Mouse (Mus musculus): ENCODE measurements around the gene Rpgr. TPM values are rescaled to one million over a fixed set of nuclear protein-coding genes. Genes with fewer than 3 reads are reported as not detected.

Gene Rpgr
- polyA plus RNA-seq, 1 experiment from 2014 or later, result 19.0 TPM

DNA sequence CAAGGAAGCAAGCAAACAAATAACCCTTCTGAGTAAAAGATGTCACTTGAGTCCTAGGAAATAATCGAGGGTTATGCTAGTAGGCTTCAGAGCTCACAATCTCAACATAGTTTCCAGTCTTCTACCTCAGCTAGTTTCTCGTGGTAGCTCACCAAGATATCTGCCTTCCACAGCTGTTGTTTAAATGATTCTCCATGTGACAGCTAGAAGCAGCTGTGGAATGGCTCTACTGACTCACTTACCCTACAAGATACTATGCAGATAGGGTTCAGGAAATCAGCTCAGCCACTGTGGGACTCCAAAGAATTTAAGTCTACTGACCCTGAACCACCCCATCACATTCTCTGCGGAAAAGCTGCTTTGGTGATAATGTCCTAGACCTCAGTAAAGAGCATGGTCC lies 64.3 kb downstream of the Rpgr start:
- ATAC-seq (ENCODE audit: low FRiP score, low read depth), result no peak
- H3K4me1 ChIP-seq, result no peaks in the 10 kb centered on the region
- 77% methylated on average over 3 of the region's 3 CpGs for WGBS
- no peak overlapping the region for H3K27ac ChIP-seq
- H3K27me3 ChIP-seq, result no peaks in the 10 kb centered on the region
- no peaks in the 10 kb centered on the region for H3K36me3 ChIP-seq
- no peak overlapping the region for H3K4me3 ChIP-seq
- no peaks in the 10 kb centered on the region for H3K9me3 ChIP-seq
- H3K4me2 ChIP-seq (replicated peaks), result no peak overlapping the region
- H3K9ac ChIP-seq, result no peak overlapping the region

DNA sequence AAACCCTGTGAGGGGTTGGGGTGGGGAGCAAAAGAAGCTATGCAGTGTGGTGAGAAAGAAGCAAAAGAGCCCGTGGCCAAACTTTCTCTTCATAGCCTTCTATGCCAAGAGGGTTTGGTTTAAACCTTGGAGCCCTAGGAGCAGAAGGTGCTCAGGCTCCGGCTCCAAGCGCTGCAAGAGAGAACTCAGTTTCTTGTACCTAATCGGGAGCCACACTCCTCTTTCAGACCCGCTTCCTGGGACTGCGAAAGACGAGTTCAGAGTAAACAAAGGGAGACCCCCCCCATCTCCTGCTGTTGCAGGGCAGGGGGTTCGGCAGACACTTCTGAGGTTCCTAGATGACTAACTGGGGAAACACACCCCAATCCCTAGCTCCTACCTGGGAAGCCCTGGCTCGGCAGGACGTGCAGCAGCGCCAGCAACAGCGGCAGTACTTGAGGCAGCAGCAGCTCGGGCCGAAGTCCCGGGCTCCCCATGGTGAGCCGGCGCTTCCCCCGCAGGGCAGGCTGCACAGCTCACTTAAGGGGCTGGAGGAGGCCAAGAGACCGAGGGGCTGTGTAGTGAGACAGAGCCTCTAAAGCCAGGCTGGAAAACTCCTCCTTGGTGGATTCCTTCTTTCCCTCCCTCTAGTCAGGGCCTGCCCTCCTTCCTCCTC lies 99.5 kb downstream of the Rpgr start, which contains the start of gene Srpx:
Gene Srpx, minus strand, starts transcription at position 645 of the 655 bp plus-strand sequence.
- H3K4me2 ChIP-seq (replicated peaks), result peak within 1 kb of the TSS; percentile 60
- no peak within 1 kb of the TSS; the same call in 1 of the 2 replicates for H3K27ac ChIP-seq
- WGBS, result 17% methylated on average over 19 of the region's 19 CpGs
- H3K36me3 ChIP-seq, result no peaks in the 10 kb centered on the region
- peak within 1 kb of the TSS; percentile 62 for H3K9ac ChIP-seq
- no peaks in the 10 kb centered on the region for H3K9me3 ChIP-seq
- peak; percentile 69; the same call in 1 of the 2 replicates for ATAC-seq (ENCODE audit: low FRiP score, low read depth)
- H3K4me1 ChIP-seq, result peaks cover 3% of the 10 kb centered on the region; the same call in 1 of the 2 replicates
- H3K27me3 ChIP-seq, result no peaks in the 10 kb centered on the region
- H3K4me3 ChIP-seq, result peak within 1 kb of the TSS; percentile 41

DNA sequence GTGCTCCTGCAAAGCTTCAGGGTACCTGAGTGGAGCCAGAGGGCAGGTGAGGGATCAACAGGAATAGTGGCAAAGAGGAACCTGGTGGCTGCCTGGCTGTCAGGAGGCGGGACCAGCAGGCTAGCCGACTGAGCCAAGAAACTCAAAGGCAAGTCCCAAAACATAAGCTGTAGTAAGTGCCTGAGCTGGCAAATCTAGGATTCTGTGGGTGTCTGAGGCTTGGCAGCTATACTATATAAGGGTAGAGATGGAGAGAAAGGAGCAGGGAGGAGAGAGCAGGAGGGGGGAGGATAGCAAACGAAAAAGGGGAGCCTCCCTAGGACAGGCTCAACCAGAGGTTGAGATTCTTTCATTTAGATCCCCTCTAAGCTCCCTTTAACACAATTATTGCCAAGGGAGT lies 100.9 kb downstream of the Rpgr start:
- Histone ChIP-seq H3K9me3 (no peaks in the 10 kb centered on the region), H3K4me1 (peaks cover 3% of the 10 kb centered on the region; the same call in 1 of the 2 replicates), H3K4me3 (no peak overlapping the region), H3K36me3 (no peaks in the 10 kb centered on the region), H3K4me2 (replicated peaks) (0 out of 2 replicates have a peak overlapping the region, but pooled peaks have one; percentile 7), H3K27ac (no peak overlapping the region), H3K27me3 (no peaks in the 10 kb centered on the region), H3K9ac (no peak overlapping the region)
- ATAC-seq (ENCODE audit: low FRiP score, low read depth), result no peak
- 51% methylated on average over 3 of the region's 3 CpGs for WGBS

DNA sequence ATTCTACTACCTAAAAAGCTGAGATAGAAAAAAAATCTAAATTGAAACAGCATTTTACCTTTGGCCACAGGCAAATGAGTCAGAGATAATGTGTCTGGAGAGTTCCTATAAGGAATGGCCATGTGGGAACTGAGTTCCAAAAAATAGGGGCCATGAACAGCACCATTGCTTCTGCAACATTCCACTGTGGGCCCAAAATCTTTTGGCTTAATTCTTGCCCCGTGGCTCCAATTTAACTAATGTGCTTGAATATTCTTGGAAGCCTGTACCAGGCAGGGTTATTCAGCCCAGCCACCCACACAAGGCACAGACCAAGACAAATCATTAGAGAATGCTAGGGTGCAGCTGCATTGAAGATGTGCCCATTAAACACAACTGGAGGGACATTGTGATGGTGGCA lies 106.0 kb downstream of the Rpgr start:
- Histone ChIP-seq H3K4me2 (replicated peaks) (no peak overlapping the region), H3K36me3 (no peaks in the 10 kb centered on the region), H3K27me3 (no peaks in the 10 kb centered on the region), H3K9ac (no peak overlapping the region), H3K27ac (no peak overlapping the region), H3K4me1 (peaks cover 2% of the 10 kb centered on the region; the same call in 1 of the 2 replicates), H3K9me3 (no peaks in the 10 kb centered on the region), H3K4me3 (no peak overlapping the region)
- 64% methylated on average over 1 of the region's 1 CpGs for WGBS
- ATAC-seq (ENCODE audit: low FRiP score, low read depth), result no peak

DNA sequence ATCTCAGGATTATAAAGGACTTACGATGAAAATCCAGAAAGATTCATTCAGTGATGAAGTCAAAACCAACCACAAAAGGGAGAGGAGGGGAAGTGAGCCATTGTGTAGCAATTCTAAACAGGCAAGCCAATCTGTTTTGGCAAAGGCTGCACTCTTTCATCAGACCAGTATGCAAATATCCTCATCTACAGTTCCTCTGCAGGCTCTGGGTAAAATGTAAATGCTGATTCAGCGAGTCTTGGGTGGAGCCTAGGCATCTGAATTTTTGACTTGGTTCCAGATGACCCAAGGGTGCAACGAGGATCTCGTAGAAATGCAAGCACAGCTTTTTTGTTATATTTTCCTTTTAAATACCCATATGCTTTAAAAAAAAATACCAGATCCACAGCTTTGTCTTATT lies 108.2 kb downstream of the Rpgr start:
- 72% methylated on average over 4 of the region's 4 CpGs for WGBS

DNA sequence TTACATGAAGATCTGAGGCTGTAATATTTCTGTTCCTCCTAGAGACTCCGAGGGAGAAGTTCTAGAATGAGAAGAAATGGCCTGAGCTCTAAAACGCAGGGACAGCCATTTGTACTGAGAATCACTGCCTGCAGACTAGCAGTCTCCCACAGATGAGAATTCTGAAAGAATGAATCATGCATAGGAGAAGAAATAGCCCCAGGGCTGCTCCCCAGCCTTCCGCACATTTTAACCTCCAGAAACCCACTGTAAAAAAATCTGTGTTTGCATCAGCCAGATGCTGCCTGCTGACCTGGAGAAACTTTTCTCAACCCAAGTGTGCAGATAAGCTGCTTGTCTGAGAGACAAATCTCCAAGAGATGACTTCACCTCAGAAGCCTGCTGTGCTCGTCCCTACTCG lies 111.2 kb downstream of the Rpgr start:
- H3K36me3 ChIP-seq, result no peaks in the 10 kb centered on the region
- no peak overlapping the region for H3K4me2 ChIP-seq (replicated peaks)
- H3K9ac ChIP-seq, result no peak overlapping the region
- H3K9me3 ChIP-seq, result no peaks in the 10 kb centered on the region
- no peak for ATAC-seq (ENCODE audit: low FRiP score, low read depth)
- H3K27ac ChIP-seq, result no peak overlapping the region
- WGBS, result 60% methylated on average over 5 of the region's 5 CpGs
- H3K27me3 ChIP-seq, result no peaks in the 10 kb centered on the region
- no peak overlapping the region for H3K4me3 ChIP-seq
- H3K4me1 ChIP-seq, result no peaks in the 10 kb centered on the region

More for the DNA sequence above, 108.2 kb downstream of the Rpgr start:
- Histone ChIP-seq H3K4me3 (no peak overlapping the region), H3K4me2 (replicated peaks) (no peak overlapping the region), H3K9ac (no peak overlapping the region), H3K4me1 (no peaks in the 10 kb centered on the region), H3K27ac (no peak overlapping the region), H3K9me3 (no peaks in the 10 kb centered on the region), H3K27me3 (no peaks in the 10 kb centered on the region), H3K36me3 (no peaks in the 10 kb centered on the region)
- ATAC-seq (ENCODE audit: low FRiP score, low read depth), result no peak

DNA sequence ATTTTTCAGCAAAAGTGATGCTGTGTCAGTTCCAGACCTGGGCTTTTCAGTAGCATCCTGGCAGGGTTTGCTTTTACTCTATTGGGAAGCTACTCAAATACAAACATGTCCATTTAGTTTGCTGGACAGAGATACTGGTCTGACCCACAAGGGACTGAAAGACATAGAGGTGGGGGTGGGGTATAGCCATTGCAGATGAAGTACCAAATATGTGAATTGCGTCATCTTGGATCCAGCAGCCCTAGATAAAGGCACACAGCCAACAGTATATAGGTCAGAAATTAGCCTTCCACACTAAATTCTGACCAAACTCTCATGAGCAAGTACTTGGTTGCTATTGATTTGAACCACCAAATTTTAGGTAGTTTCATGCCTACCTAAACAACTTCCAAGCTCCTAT lies 114.0 kb downstream of the Rpgr start:
- Histone ChIP-seq H3K36me3 (no peaks in the 10 kb centered on the region), H3K4me2 (replicated peaks) (no peak overlapping the region), H3K9me3 (no peaks in the 10 kb centered on the region), H3K4me1 (no peaks in the 10 kb centered on the region), H3K27me3 (no peaks in the 10 kb centered on the region), H3K27ac (no peak overlapping the region), H3K4me3 (no peak overlapping the region), H3K9ac (no peak overlapping the region)
- ATAC-seq (ENCODE audit: low FRiP score, low read depth), result no peak
- 95% methylated on average over 1 of the region's 1 CpGs for WGBS

DNA sequence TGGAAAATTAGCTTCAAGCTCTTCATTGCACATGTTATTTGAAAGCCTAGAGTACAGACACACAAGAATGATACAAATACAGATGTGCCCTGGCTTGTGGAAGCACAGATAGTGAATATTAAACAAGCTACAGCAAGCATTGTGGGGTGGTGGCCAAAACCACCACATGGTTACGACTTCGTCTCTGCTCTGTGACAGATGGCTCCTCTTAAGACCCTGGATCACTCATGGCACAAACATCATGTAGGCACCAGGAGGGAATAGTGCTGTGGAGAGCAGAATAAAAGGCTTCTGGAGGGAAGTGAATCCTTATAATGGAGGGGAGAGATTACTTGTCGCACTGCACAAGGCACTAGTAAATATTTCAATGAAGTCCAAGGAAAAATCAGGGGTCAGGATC lies 120.9 kb downstream of the Rpgr start:
- H3K9ac ChIP-seq, result no peak overlapping the region
- no peak for ATAC-seq (ENCODE audit: low FRiP score, low read depth)
- no peaks in the 10 kb centered on the region for H3K4me1 ChIP-seq
- H3K4me3 ChIP-seq, result no peak overlapping the region
- no peaks in the 10 kb centered on the region for H3K27me3 ChIP-seq
- H3K9me3 ChIP-seq, result no peaks in the 10 kb centered on the region
- H3K36me3 ChIP-seq, result no peaks in the 10 kb centered on the region
- H3K27ac ChIP-seq, result no peak overlapping the region
- no peak overlapping the region for H3K4me2 ChIP-seq (replicated peaks)
- 64% methylated on average over 3 of the region's 3 CpGs for WGBS

DNA sequence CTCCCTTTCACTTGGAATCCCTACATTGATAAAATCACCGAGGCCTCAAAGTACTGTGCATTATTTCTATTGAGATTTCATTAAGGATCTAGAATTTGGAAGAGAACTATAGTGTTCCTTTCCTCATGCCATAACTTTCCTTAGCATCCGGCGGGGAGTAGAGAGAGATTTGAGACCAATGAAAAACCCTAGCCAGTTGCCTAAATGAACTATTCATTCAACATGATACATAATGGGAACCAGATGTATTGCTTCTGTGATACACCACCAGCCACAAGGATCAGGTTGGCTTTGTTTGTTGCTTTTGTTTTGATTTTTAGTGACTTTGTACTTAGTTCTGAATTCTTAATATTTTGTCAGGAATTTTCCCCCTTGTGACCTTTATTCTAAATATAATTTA lies 136.3 kb downstream of the Rpgr start:
- Histone ChIP-seq H3K27ac (no peak overlapping the region), H3K9me3 (no peaks in the 10 kb centered on the region), H3K9ac (no peak overlapping the region), H3K4me3 (no peak overlapping the region), H3K36me3 (no peaks in the 10 kb centered on the region), H3K4me1 (no peaks in the 10 kb centered on the region), H3K27me3 (no peaks in the 10 kb centered on the region), H3K4me2 (replicated peaks) (no peak overlapping the region)
- no peak for ATAC-seq (ENCODE audit: low FRiP score, low read depth)
- 45% methylated on average over 3 of the region's 3 CpGs for whole genome bisulfite sequencing

DNA sequence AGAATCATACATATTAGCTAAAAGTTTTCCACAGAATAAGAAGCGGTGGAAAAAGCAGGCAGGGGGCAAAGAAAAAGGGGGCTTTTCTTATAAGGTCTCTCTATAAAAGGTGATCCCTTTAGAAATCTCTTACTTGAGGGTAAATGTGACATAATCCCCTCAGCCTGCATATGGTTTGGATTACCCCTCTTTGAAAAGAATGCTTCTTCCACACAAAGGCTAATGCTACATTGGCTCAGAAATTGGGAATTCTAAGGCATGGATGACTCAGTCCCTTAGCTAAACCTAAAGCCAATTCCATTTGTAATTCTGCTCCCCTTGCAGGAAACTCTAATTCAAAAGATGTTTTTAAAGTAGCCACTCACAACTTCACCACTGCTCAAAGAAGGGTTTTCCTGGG lies 136.7 kb downstream of the Rpgr start:
- Histone ChIP-seq H3K9me3 (no peaks in the 10 kb centered on the region), H3K27me3 (no peaks in the 10 kb centered on the region), H3K4me2 (replicated peaks) (no peak overlapping the region), H3K4me1 (no peaks in the 10 kb centered on the region), H3K9ac (no peak overlapping the region), H3K27ac (no peak overlapping the region), H3K36me3 (no peaks in the 10 kb centered on the region), H3K4me3 (no peak overlapping the region)
- WGBS, result 24% methylated on average over 1 of the region's 1 CpGs
- peak; percentile 8; the same call in 1 of the 2 replicates for ATAC-seq (ENCODE audit: low FRiP score, low read depth)

DNA sequence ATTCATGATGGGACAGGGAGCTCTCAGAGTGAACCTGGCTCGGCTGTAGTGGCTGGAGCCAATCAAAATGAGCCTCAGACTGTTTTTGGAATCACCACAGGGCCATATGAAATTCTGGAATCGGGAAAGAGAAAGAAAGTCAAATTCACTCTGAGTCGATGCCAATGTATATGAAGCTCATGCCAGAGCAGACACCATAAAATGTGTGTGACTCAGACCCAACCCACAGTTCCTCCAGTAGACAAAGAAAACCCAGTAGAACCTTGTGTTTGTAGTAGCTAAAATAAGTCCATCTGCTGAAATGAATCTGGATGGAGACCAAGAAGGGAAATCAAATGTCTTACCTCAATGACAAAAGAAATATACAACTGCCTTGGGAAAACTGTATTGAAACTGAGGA lies 142.8 kb downstream of the Rpgr start:
- Histone ChIP-seq H3K4me2 (replicated peaks) (no peak overlapping the region), H3K9me3 (no peaks in the 10 kb centered on the region), H3K4me3 (no peak overlapping the region), H3K9ac (no peak overlapping the region), H3K36me3 (no peaks in the 10 kb centered on the region), H3K27ac (no peak overlapping the region), H3K27me3 (no peaks in the 10 kb centered on the region), H3K4me1 (no peaks in the 10 kb centered on the region)
- ATAC-seq (ENCODE audit: low FRiP score, low read depth), result no peak
- 59% methylated on average over 3 of the region's 3 CpGs for WGBS

DNA sequence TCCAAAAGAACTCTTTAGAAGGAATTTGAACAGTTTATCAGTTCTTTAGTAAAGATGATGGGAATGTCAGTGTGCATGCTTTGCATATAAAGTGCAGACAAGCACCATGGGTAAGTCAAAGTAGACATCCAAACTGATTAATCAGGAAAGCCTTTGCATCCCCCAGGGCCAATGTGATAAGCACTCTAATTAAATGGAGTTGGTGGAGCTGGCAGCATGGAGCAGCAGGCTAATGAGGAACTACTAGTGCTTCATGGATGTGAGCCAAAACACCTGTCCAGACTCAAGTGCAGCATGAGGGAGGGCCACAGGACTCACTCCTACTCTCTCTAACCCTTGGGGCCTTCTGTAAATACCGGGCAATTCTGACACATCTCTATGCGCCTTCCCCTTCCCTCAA lies 145.2 kb downstream of the Rpgr start:
- Histone ChIP-seq H3K4me3 (no peak overlapping the region), H3K9ac (no peak overlapping the region), H3K4me2 (replicated peaks) (no peak overlapping the region), H3K36me3 (no peaks in the 10 kb centered on the region), H3K9me3 (no peaks in the 10 kb centered on the region), H3K27me3 (no peaks in the 10 kb centered on the region), H3K27ac (no peak overlapping the region), H3K4me1 (no peaks in the 10 kb centered on the region)
- WGBS, result 77% methylated on average over 2 of the region's 2 CpGs
- ATAC-seq (ENCODE audit: low FRiP score, low read depth), result no peak

DNA sequence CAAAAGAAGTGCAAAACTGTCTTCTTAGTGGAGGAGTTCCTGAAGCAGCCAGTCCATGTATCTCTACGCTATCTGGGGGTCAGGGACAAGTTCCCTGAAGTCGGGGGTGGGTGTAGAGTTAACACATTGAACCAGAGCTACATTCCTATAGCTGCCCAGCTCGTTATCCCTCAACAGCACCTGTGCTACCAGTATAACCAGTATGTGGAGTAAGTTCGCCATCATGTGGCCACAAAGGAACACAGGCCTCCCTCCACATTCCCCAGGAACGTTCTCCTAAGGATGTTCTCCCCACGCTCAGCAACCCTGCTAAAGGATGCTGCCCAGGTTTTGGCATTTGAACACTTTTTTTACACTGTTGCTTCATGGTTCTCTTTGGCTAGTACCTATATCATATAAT lies 146.0 kb downstream of the Rpgr start:
- no peaks in the 10 kb centered on the region for H3K36me3 ChIP-seq
- no peak for ATAC-seq (ENCODE audit: low FRiP score, low read depth)
- no peak overlapping the region for H3K4me3 ChIP-seq
- H3K27me3 ChIP-seq, result no peaks in the 10 kb centered on the region
- no peak overlapping the region for H3K27ac ChIP-seq
- H3K4me2 ChIP-seq (replicated peaks), result no peak overlapping the region
- H3K4me1 ChIP-seq, result no peaks in the 10 kb centered on the region
- H3K9me3 ChIP-seq, result no peaks in the 10 kb centered on the region
- no peak overlapping the region for H3K9ac ChIP-seq
- 21% methylated on average over 6 of the region's 6 CpGs for WGBS
